Mouse (Mus musculus) lung, postnatal 14 days (tissue): Measurements from ENCODE around the gene Mast1.
A peak's percentile ranks its signal among the peaks of the same experiment; 100 is the strongest.

Experiments
- DNase-seq: peaks from one replicate; pipeline ENCODE4 v3.0.0; 2021

Mast1 gene

GRCm38 (mm10) chr8:84973079-84973478, 35.9 kb upstream of the Mast1 start:
- DNase-seq: no peak

GRCm38 (mm10) chr8:84970913-84971312, 33.8 kb upstream of the Mast1 start:
- DNase-seq: no peak

- DNase-seq: no peak
Observed at GRCm38 (mm10) chr8:84970135-84970790, 33.1 kb upstream of the Mast1 start.

- peak; percentile 74 for DNase-seq
Observed at GRCm38 (mm10) chr8:84969241-84970134, 32.3 kb upstream of the Mast1 start, which contains the start of the genes Gm49661, Prdx2 and Rnaseh2a. Gene Gm49661 (minus strand): TSS chr8:84969433. Gene Prdx2 (plus strand): TSS chr8:84969587. Gene Rnaseh2a (minus strand): TSS chr8:84969767.

GRCm38 (mm10) chr8:84968650-84969049, 31.5 kb upstream of the Mast1 start:
- no peak for DNase-seq

GRCm38 (mm10) chr8:84967532-84968304, 30.6 kb upstream of the Mast1 start:
- DNase-seq: no peak

GRCm38 (mm10) chr8:84966603-84967002, 29.4 kb upstream of the Mast1 start:
- DNase-seq: no peak

- peak; percentile 92 for DNase-seq
Observed at GRCm38 (mm10) chr8:84965731-84966291, 28.7 kb upstream of the Mast1 start.

GRCm38 (mm10) chr8:84963952-84964351, 26.8 kb upstream of the Mast1 start:
- DNase-seq: no peak

- DNase-seq: no peak
Observed at GRCm38 (mm10) chr8:84959811-84960210, 22.7 kb upstream of the Mast1 start.

GRCm38 (mm10) chr8:84956768-84957167, 19.6 kb upstream of the Mast1 start:
- DNase-seq: peak; percentile 77

GRCm38 (mm10) chr8:84952612-84953255, 15.6 kb upstream of the Mast1 start:
- peak; percentile 64 for DNase-seq

- DNase-seq: no peak
Observed at GRCm38 (mm10) chr8:84949753-84950152, 12.6 kb upstream of the Mast1 start.

- peak; percentile 65 for DNase-seq
Observed at GRCm38 (mm10) chr8:84947241-84947545, 10.0 kb upstream of the Mast1 start.

- no peak for DNase-seq
Observed at GRCm38 (mm10) chr8:84946528-84947240, 9.5 kb upstream of the Mast1 start, which contains the start of gene Rtbdn. Gene Rtbdn (plus strand): TSS chr8:84946991.

- DNase-seq: no peak
Observed at GRCm38 (mm10) chr8:84945633-84946527, 8.7 kb upstream of the Mast1 start.

GRCm38 (mm10) chr8:84945235-84945632, 8.1 kb upstream of the Mast1 start:
- no peak for DNase-seq

- no peak for DNase-seq
Observed at GRCm38 (mm10) chr8:84944478-84945160, 7.5 kb upstream of the Mast1 start.

- DNase-seq: no peak
Observed at GRCm38 (mm10) chr8:84943699-84944098, 6.5 kb upstream of the Mast1 start.
